Mouse (Mus musculus) neural tube, embryonic 13.5 days (tissue): ENCODE data around the gene Aim2. TPM values are rescaled to one million over a fixed set of nuclear protein-coding genes. Genes with fewer than 3 reads are reported as not detected.

Experiments
- polyA plus RNA-seq: library from polyadenylated mRNA; unstranded; fragments of >200 nt; fragmentation: Nextera tagmentation; extraction: Ambion mirVana; gene quantifications from 2 replicates; pipeline ENCODE4 v1.2.1, GENCODE M21; 2015

The Aim2 gene
- polyA plus RNA-seq, 1 experiment from 2014 or later, result 2.3 TPM

Other genes starting within 250 kb of the Aim2 start
- not detected in 2 replicates for gene Olfr1408, start 213.5 kb upstream of the Aim2 start, polyA plus RNA-seq
- 0.06 TPM in 1 of 2 replicates, not detected in the other for gene Olfr1406, start 160.2 kb upstream of the Aim2 start, polyA plus RNA-seq
- gene Olfr218, start 153.1 kb upstream of the Aim2 start, polyA plus RNA-seq, result not detected in 2 replicates
- not detected in 2 replicates for gene Olfr1404, start 138.5 kb upstream of the Aim2 start, polyA plus RNA-seq
- gene Fcer1a, start 123.7 kb upstream of the Aim2 start, polyA plus RNA-seq, result not detected in 2 replicates
- gene Olfr418, start 84.9 kb upstream of the Aim2 start, polyA plus RNA-seq, result not detected in 2 replicates
- not detected in 2 replicates for gene Mptx2, start 73.1 kb upstream of the Aim2 start, polyA plus RNA-seq
- gene Ackr1, start 17.1 kb upstream of the Aim2 start, polyA plus RNA-seq, result 15.4 and 17.1 TPM in 2 replicates
- 48.3 and 53.6 TPM in 2 replicates for gene Cadm3, start 16.8 kb downstream of the Aim2 start, polyA plus RNA-seq
- gene Ifi206, start 140.2 kb downstream of the Aim2 start, polyA plus RNA-seq, result not detected in 2 replicates
- gene Ifi214, start 185.1 kb downstream of the Aim2 start, polyA plus RNA-seq, result not detected in 2 replicates
- gene Ifi213, start 248.4 kb downstream of the Aim2 start, polyA plus RNA-seq, result not detected in 2 replicates